Mouse (Mus musculus): ENCODE measurements at regions not wholly inside any gene's neighbourhood (a gene's known extent, or its start where the extent isn't known, plus 50 kb on each side); places are given as distances from the start of the nearest gene placed in this dataset.

DNA sequence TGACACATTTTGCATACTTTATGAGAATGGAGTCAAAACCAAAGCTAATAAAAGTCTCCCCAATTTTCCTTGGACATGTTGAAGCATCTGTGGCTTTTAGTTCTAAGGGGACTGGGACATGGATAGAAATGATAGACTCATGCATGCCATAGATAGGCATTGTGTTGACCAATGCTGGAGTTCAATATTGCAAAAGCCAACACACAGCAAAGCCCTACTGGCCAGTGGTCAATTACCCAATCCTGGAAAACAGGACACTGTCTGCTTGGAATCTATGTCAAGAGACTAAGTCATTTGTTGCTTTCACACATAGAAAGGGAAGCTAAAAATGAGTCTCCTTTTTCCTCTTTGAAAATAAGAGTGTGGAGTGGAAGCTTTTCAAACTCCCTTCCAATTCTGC lies 99.1 kb upstream of the Fam204a start:
- H3K27me3 ChIP-seq (ENCODE audit: control insufficient read depth, insufficient read depth, low read length) = no peaks in the 10 kb centered on the region
- H3K4me3 ChIP-seq (ENCODE audit: control insufficient read depth, low read depth, low read length) = no peak overlapping the region
- H3K4me1 ChIP-seq (ENCODE audit: control insufficient read depth, insufficient read depth, low read length) = no peaks in the 10 kb centered on the region
- H3K27ac ChIP-seq (ENCODE audit: control insufficient read depth, insufficient read depth, low read depth, low read length) = no peak overlapping the region
- TF ChIP-seq CTCF (IDR thresholded peaks at IDR 0.05; ENCODE audit: control insufficient read depth, insufficient read depth, insufficient replicate concordance, low read depth, low read length) (no peak), POLR2A (IDR thresholded peaks at IDR 0.05; ENCODE audit: control insufficient read depth, low read depth, low read length) (no peak)
- no peaks in the 10 kb centered on the region for H3K36me3 ChIP-seq (ENCODE audit: control insufficient read depth, insufficient read depth, low read length)

DNA sequence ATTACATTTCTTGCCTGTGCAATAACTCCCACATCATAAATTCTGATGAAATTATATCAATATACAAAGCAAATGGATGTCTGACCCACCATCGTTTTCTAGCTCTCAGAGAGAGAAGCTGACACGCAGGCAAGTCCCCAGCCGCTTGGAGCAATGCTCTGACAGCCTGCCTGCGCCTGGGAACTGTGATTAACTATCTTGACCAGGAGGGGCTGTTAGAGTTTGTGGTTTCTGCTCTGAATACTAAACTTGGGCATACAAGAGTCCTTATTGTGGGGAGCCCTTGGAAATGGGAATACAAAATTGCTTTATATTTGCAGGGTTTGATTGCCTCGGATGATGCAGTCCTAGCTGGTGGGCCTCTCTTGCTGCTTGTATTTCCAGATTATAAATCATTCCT lies 98.6 kb upstream of the Fam204a start:
- TF ChIP-seq CTCF (IDR thresholded peaks at IDR 0.05; ENCODE audit: control insufficient read depth, insufficient read depth, insufficient replicate concordance, low read depth, low read length) (no peak), POLR2A (IDR thresholded peaks at IDR 0.05; ENCODE audit: control insufficient read depth, low read depth, low read length) (no peak)
- Histone ChIP-seq H3K4me3 (ENCODE audit: control insufficient read depth, low read depth, low read length) (no peak overlapping the region), H3K27me3 (ENCODE audit: control insufficient read depth, insufficient read depth, low read length) (no peaks in the 10 kb centered on the region), H3K36me3 (ENCODE audit: control insufficient read depth, insufficient read depth, low read length) (no peaks in the 10 kb centered on the region), H3K4me1 (ENCODE audit: control insufficient read depth, insufficient read depth, low read length) (no peaks in the 10 kb centered on the region), H3K27ac (ENCODE audit: control insufficient read depth, insufficient read depth, low read depth, low read length) (no peak overlapping the region)

DNA sequence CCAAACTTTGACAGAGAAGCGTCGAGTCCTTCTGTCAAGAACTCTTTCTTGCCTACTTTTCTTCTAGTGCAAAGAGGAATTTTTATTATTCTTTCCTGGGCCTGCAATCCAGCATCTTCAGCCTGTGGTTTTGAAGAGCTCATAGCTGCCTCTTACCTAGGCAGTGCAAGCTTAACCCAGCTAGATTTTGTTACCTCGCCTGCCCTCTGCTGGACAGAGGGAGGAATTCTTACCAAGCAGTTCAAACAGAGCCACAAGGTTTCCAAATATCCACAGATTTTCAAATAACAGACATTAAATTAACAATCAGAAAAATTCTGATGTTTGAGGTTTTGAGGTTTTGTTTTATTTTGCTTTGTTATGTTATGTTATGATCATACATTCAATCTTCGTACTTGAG lies 84.1 kb upstream of the Fam204a start:
- no peak; the same call in 1 of the 2 replicates for TF ChIP-seq CTCF (IDR thresholded peaks at IDR 0.05; ENCODE audit: control insufficient read depth, insufficient read depth, insufficient replicate concordance, low read depth, low read length)
- TF ChIP-seq POLR2A (IDR thresholded peaks at IDR 0.05; ENCODE audit: control insufficient read depth, low read depth, low read length) = no peak
- Histone ChIP-seq H3K27ac (ENCODE audit: control insufficient read depth, insufficient read depth, low read depth, low read length) (no peak overlapping the region), H3K4me1 (ENCODE audit: control insufficient read depth, insufficient read depth, low read length) (no peaks in the 10 kb centered on the region), H3K4me3 (ENCODE audit: control insufficient read depth, low read depth, low read length) (no peak overlapping the region), H3K36me3 (ENCODE audit: control insufficient read depth, insufficient read depth, low read length) (no peaks in the 10 kb centered on the region), H3K27me3 (ENCODE audit: control insufficient read depth, insufficient read depth, low read length) (no peaks in the 10 kb centered on the region)

DNA sequence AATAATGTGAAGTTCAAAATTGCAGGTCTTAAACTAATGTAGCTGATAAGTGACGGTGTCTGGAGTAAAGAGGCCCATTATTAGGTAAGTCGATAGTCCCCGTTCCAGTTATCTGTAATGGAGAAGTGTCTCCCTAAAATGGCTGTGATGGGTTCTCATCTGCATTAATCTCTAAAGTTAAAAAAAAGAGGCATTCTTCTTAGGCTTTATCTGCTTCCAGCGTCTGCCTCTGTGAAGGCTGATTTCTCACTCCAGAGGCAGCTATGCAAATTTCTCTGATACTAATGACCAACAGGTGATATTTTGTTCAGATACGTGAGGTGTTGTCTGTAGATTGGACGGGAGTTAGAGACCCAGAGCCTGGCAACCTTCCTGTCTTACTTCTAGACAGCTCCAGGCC lies 75.9 kb upstream of the Fam204a start:
- Histone ChIP-seq H3K27ac (ENCODE audit: control insufficient read depth, insufficient read depth, low read depth, low read length) (no peak overlapping the region), H3K4me3 (ENCODE audit: control insufficient read depth, low read depth, low read length) (no peak overlapping the region), H3K27me3 (ENCODE audit: control insufficient read depth, insufficient read depth, low read length) (no peaks in the 10 kb centered on the region), H3K4me1 (ENCODE audit: control insufficient read depth, insufficient read depth, low read length) (no peaks in the 10 kb centered on the region), H3K36me3 (ENCODE audit: control insufficient read depth, insufficient read depth, low read length) (no peaks in the 10 kb centered on the region)
- TF ChIP-seq CTCF (IDR thresholded peaks at IDR 0.05; ENCODE audit: control insufficient read depth, insufficient read depth, insufficient replicate concordance, low read depth, low read length) (no peak), POLR2A (IDR thresholded peaks at IDR 0.05; ENCODE audit: control insufficient read depth, low read depth, low read length) (no peak)

DNA sequence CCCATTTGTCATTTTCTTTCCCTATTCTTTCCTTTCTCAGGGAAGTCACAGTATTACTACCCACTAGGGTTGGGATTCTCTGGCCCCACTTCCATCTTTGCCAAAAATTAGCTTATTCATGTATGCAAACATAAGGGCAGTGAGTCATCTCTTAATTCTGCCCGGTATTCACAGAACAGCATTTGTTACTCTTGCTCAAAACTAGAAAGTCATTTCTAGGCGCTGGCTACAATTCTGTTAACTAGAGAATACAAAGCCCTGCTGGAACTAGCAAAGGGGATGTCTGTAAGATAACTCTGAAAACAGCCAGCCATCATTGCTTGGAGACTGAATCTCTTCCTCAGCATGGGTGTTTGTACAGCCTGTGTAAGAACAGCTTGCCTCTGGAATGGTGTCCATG lies 74.4 kb upstream of the Fam204a start:
- no peak overlapping the region for H3K4me3 ChIP-seq (ENCODE audit: control insufficient read depth, low read depth, low read length)

GRCm38 (mm10) chr19:60290244-60290643 lies 63.7 kb upstream of the Fam204a start:
- Histone ChIP-seq H3K27ac (ENCODE audit: control insufficient read depth, insufficient read depth, low read depth, low read length) (no peak overlapping the region), H3K36me3 (ENCODE audit: control insufficient read depth, insufficient read depth, low read length) (no peaks in the 10 kb centered on the region), H3K4me1 (ENCODE audit: control insufficient read depth, insufficient read depth, low read length) (no peaks in the 10 kb centered on the region), H3K27me3 (ENCODE audit: control insufficient read depth, insufficient read depth, low read length) (no peaks in the 10 kb centered on the region), H3K4me3 (ENCODE audit: control insufficient read depth, low read depth, low read length) (no peak overlapping the region)
- TF ChIP-seq POLR2A (IDR thresholded peaks at IDR 0.05; ENCODE audit: control insufficient read depth, low read depth, low read length) = no peak
- no peak for TF ChIP-seq CTCF (IDR thresholded peaks at IDR 0.05; ENCODE audit: control insufficient read depth, insufficient read depth, insufficient replicate concordance, low read depth, low read length)

More for the DNA sequence above, 74.4 kb upstream of the Fam204a start:
- H3K4me1 ChIP-seq (ENCODE audit: control insufficient read depth, insufficient read depth, low read length) = no peaks in the 10 kb centered on the region
- H3K36me3 ChIP-seq (ENCODE audit: control insufficient read depth, insufficient read depth, low read length) = no peaks in the 10 kb centered on the region
- H3K27me3 ChIP-seq (ENCODE audit: control insufficient read depth, insufficient read depth, low read length) = no peaks in the 10 kb centered on the region
- TF ChIP-seq CTCF (IDR thresholded peaks at IDR 0.05; ENCODE audit: control insufficient read depth, insufficient read depth, insufficient replicate concordance, low read depth, low read length) (no peak), POLR2A (IDR thresholded peaks at IDR 0.05; ENCODE audit: control insufficient read depth, low read depth, low read length) (no peak)
- no peak overlapping the region for H3K27ac ChIP-seq (ENCODE audit: control insufficient read depth, insufficient read depth, low read depth, low read length)

DNA sequence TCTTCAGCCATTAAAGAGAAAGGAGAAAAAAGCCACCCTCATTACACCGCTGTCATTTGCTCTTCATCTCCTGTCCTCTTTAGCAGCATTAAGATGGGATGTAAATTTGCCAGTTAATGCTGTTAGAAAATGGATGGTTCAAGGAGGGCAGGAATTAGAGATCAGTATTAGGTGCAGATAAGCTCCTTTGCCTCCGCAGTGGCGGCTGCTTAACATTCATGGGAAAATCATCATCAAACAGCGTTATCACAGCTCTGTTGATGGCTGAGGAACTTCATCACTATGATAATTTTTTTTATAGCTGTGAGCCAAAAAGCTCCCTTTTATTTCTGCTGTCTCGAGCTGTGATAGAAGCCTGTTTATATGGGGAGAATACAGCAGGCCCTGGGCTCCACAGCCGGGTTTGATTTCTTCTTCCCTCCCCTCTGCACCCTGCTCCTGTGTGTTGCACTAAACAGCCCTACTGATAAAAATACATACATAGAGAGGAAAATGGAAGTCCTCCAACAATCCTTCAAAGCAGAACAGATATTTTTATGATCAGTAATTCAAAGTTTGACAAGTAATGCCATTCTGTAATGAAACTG lies 60.4 kb upstream of the Fam204a start:
- no peak overlapping the region for H3K4me3 ChIP-seq (ENCODE audit: control insufficient read depth, low read depth, low read length)
- TF ChIP-seq POLR2A (IDR thresholded peaks at IDR 0.05; ENCODE audit: control insufficient read depth, low read depth, low read length) (no peak), CTCF (IDR thresholded peaks at IDR 0.05; ENCODE audit: control insufficient read depth, insufficient read depth, insufficient replicate concordance, low read depth, low read length) (no peak)
- H3K27me3 ChIP-seq (ENCODE audit: control insufficient read depth, insufficient read depth, low read length) = no peaks in the 10 kb centered on the region
- no peaks in the 10 kb centered on the region for H3K4me1 ChIP-seq (ENCODE audit: control insufficient read depth, insufficient read depth, low read length)
- no peaks in the 10 kb centered on the region for H3K36me3 ChIP-seq (ENCODE audit: control insufficient read depth, insufficient read depth, low read length)
- no peak overlapping the region for H3K27ac ChIP-seq (ENCODE audit: control insufficient read depth, insufficient read depth, low read depth, low read length)

DNA sequence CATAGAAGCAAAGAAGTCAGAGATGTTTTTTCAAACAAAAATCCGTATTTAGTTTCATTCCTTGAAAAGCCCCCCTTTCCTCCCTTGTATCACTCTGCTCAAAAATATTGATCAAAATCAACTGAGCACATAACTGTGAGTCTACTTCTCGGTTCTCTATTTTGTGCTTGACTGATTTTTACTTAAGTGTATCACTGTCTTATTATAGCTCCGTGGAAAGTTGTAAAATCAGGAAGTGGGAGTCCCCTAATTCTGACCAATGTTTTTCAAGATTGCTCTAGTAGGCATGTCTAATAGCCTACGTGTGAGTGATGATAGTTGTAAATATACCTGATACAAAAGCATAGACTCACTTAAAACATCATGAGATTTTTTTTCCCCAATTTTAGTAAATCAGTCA lies 58.4 kb upstream of the Fam204a start:
- TF ChIP-seq POLR2A (IDR thresholded peaks at IDR 0.05; ENCODE audit: control insufficient read depth, low read depth, low read length) (no peak), CTCF (IDR thresholded peaks at IDR 0.05; ENCODE audit: control insufficient read depth, insufficient read depth, insufficient replicate concordance, low read depth, low read length) (no peak)
- Histone ChIP-seq H3K27ac (ENCODE audit: control insufficient read depth, insufficient read depth, low read depth, low read length) (no peak overlapping the region), H3K4me3 (ENCODE audit: control insufficient read depth, low read depth, low read length) (no peak overlapping the region), H3K27me3 (ENCODE audit: control insufficient read depth, insufficient read depth, low read length) (no peaks in the 10 kb centered on the region), H3K36me3 (ENCODE audit: control insufficient read depth, insufficient read depth, low read length) (no peaks in the 10 kb centered on the region), H3K4me1 (ENCODE audit: control insufficient read depth, insufficient read depth, low read length) (no peaks in the 10 kb centered on the region)

Data from testis, adult 2 months (tissue).